Mouse (Mus musculus): ENCODE data around the gene Gm8127. TPM values are rescaled to one million over a fixed set of nuclear protein-coding genes. Genes with fewer than 3 reads are reported as not detected.
"Not testable (repeated sequence)": the region's sequence is repeated elsewhere in the genome, so short reads cannot be mapped to it uniquely, and the experiment has no call there.

Gm8127 gene
- polyA plus RNA-seq, 1 experiment from 2014 or later = not detected

GRCm38 (mm10) chr14:43274986-43275511 is 18.6 kb downstream of the Gm8127 start, which contains the start of gene Gm9732:
TSS of gene Gm9732 (plus strand) at chr14:43275036.
- not testable (repeated sequence) for H3K4me3 ChIP-seq (ENCODE audit: low read depth, low read length); H3K9ac ChIP-seq (ENCODE audit: low read length); H3K4me2 ChIP-seq (ENCODE audit: low read length); H3K27ac ChIP-seq (ENCODE audit: low read depth); H3K27me3 ChIP-seq (replicated peaks; ENCODE audit: control insufficient read depth, insufficient read depth, low read length); H3K36me3 ChIP-seq (ENCODE audit: control insufficient read depth, insufficient read depth, low read length); H3K9me3 ChIP-seq (ENCODE audit: control insufficient read depth, low read length); H3K4me1 ChIP-seq (replicated peaks; ENCODE audit: control insufficient read depth, insufficient read depth, low read length); DNase-seq (ENCODE audit: low spot score); ATAC-seq (replicated peaks; ENCODE audit: low FRiP score, low TSS enrichment, low read depth)
- 88% methylated on average over 8 of the region's 8 CpGs for WGBS

DNA sequence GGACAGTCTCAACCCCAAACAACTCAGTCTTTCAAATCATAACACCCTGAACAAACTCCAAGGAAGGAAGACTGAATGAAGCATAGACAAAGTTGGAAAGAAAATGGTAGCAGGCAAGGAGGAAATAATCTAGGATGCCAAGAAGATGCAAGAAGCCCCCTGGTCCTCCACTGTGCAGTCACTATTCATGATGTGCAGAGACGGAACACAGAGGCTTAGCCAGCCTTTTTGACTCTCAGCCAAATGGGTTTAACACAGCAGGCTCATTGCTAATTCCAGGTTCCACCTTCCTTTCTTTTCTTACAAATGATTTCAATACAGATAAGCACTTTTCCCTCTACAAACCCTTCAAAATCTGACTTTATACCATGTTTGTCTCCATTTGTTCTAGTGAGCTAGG is 20.5 kb downstream of the Gm8127 start:
- not testable (repeated sequence) for H3K9ac ChIP-seq (ENCODE audit: low read length); ATAC-seq (replicated peaks; ENCODE audit: low FRiP score, low TSS enrichment, low read depth); DNase-seq (ENCODE audit: low spot score); H3K9me3 ChIP-seq (ENCODE audit: control insufficient read depth, low read length); H3K4me1 ChIP-seq (replicated peaks; ENCODE audit: control insufficient read depth, insufficient read depth, low read length); H3K4me2 ChIP-seq (ENCODE audit: low read length); H3K4me3 ChIP-seq (ENCODE audit: low read depth, low read length); H3K36me3 ChIP-seq (ENCODE audit: control insufficient read depth, insufficient read depth, low read length); H3K27me3 ChIP-seq (replicated peaks; ENCODE audit: control insufficient read depth, insufficient read depth, low read length); H3K27ac ChIP-seq (ENCODE audit: low read depth)
- WGBS = 65% methylated on average over 1 of the region's 1 CpGs

- H3K4me2 ChIP-seq (ENCODE audit: low read length); H3K4me1 ChIP-seq (replicated peaks; ENCODE audit: control insufficient read depth, insufficient read depth, low read length); H3K27ac ChIP-seq (ENCODE audit: low read depth); H3K36me3 ChIP-seq (ENCODE audit: control insufficient read depth, insufficient read depth, low read length); H3K9ac ChIP-seq (ENCODE audit: low read length); DNase-seq (ENCODE audit: low spot score); H3K4me3 ChIP-seq (ENCODE audit: low read depth, low read length); H3K9me3 ChIP-seq (ENCODE audit: control insufficient read depth, low read length); ATAC-seq (replicated peaks; ENCODE audit: low FRiP score, low TSS enrichment, low read depth); H3K27me3 ChIP-seq (replicated peaks; ENCODE audit: control insufficient read depth, insufficient read depth, low read length): not testable (repeated sequence)
- 83% methylated on average over 3 of the region's 3 CpGs for WGBS
Observed at GRCm38 (mm10) chr14:43269211-43269610, 24.4 kb downstream of the Gm8127 start.

DNA sequence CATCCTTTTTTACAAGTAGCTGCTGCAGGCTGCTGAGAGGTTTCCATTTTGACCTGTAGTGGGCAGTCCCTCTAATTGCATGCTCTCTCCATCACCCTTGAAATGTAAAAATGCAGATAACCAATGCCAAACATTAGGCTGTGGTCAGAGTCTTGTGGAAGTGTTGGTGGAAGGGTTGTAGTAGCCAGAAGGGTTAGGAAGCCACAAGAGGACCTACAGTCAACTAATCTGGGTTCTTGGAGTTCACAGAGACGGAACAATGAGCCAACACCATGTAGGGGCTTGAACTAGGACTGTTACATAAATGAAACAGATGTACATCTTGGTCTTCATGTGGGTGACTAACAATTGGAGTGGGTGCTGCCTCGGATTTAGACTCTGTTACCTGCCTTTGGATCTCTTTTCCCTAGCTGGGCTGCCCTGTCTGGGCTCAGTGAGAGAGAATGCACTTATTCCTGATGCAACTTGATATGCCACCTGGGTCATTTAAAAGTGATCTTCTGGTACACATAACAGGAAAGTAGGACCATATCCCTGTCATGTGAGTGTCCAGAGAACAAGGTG is 25.0 kb downstream of the Gm8127 start:
- not testable (repeated sequence) for H3K27ac ChIP-seq (ENCODE audit: low read depth); H3K36me3 ChIP-seq (ENCODE audit: control insufficient read depth, insufficient read depth, low read length); H3K27me3 ChIP-seq (replicated peaks; ENCODE audit: control insufficient read depth, insufficient read depth, low read length); H3K4me3 ChIP-seq (ENCODE audit: low read depth, low read length); H3K4me2 ChIP-seq (ENCODE audit: low read length); H3K9ac ChIP-seq (ENCODE audit: low read length); ATAC-seq (replicated peaks; ENCODE audit: low FRiP score, low TSS enrichment, low read depth); H3K9me3 ChIP-seq (ENCODE audit: control insufficient read depth, low read length); H3K4me1 ChIP-seq (replicated peaks; ENCODE audit: control insufficient read depth, insufficient read depth, low read length); DNase-seq (ENCODE audit: low spot score)
- WGBS = 49% methylated on average over 2 of the region's 2 CpGs

GRCm38 (mm10) chr14:43263421-43263820 is 30.2 kb downstream of the Gm8127 start:
- not testable (repeated sequence) for DNase-seq (ENCODE audit: low spot score); H3K4me2 ChIP-seq (ENCODE audit: low read length); H3K27ac ChIP-seq (ENCODE audit: low read depth); H3K4me3 ChIP-seq (ENCODE audit: low read depth, low read length); ATAC-seq (replicated peaks; ENCODE audit: low FRiP score, low TSS enrichment, low read depth); H3K9ac ChIP-seq (ENCODE audit: low read length); H3K36me3 ChIP-seq (ENCODE audit: control insufficient read depth, insufficient read depth, low read length); H3K27me3 ChIP-seq (replicated peaks; ENCODE audit: control insufficient read depth, insufficient read depth, low read length); H3K4me1 ChIP-seq (replicated peaks; ENCODE audit: control insufficient read depth, insufficient read depth, low read length); H3K9me3 ChIP-seq (ENCODE audit: control insufficient read depth, low read length)
- 91% methylated on average over 3 of the region's 3 CpGs for WGBS

GRCm38 (mm10) chr14:43258349-43258748 is 35.3 kb downstream of the Gm8127 start, which contains the start of gene Gm8126:
TSS of gene Gm8126 (plus strand) at chr14:43258649.
- WGBS = 96% methylated on average over 2 of the region's 4 CpGs
- H3K27ac ChIP-seq (ENCODE audit: low read depth); H3K4me3 ChIP-seq (ENCODE audit: low read depth, low read length); H3K4me1 ChIP-seq (replicated peaks; ENCODE audit: control insufficient read depth, insufficient read depth, low read length); H3K9ac ChIP-seq (ENCODE audit: low read length); H3K4me2 ChIP-seq (ENCODE audit: low read length); DNase-seq (ENCODE audit: low spot score); ATAC-seq (replicated peaks; ENCODE audit: low FRiP score, low TSS enrichment, low read depth); H3K9me3 ChIP-seq (ENCODE audit: control insufficient read depth, low read length); H3K27me3 ChIP-seq (replicated peaks; ENCODE audit: control insufficient read depth, insufficient read depth, low read length); H3K36me3 ChIP-seq (ENCODE audit: control insufficient read depth, insufficient read depth, low read length): not testable (repeated sequence)

GRCm38 (mm10) chr14:43256511-43256910 is 37.1 kb downstream of the Gm8127 start:
- not testable (repeated sequence) for H3K4me1 ChIP-seq (replicated peaks; ENCODE audit: control insufficient read depth, insufficient read depth, low read length); H3K9ac ChIP-seq (ENCODE audit: low read length); DNase-seq (ENCODE audit: low spot score); H3K36me3 ChIP-seq (ENCODE audit: control insufficient read depth, insufficient read depth, low read length); H3K27me3 ChIP-seq (replicated peaks; ENCODE audit: control insufficient read depth, insufficient read depth, low read length); ATAC-seq (replicated peaks; ENCODE audit: low FRiP score, low TSS enrichment, low read depth); H3K4me3 ChIP-seq (ENCODE audit: low read depth, low read length); H3K4me2 ChIP-seq (ENCODE audit: low read length); H3K27ac ChIP-seq (ENCODE audit: low read depth); H3K9me3 ChIP-seq (ENCODE audit: control insufficient read depth, low read length)
- 87% methylated on average over 1 of the region's 1 CpGs for WGBS

- DNase-seq (ENCODE audit: low spot score); H3K27me3 ChIP-seq (replicated peaks; ENCODE audit: control insufficient read depth, insufficient read depth, low read length); H3K4me2 ChIP-seq (ENCODE audit: low read length); H3K36me3 ChIP-seq (ENCODE audit: control insufficient read depth, insufficient read depth, low read length); H3K4me3 ChIP-seq (ENCODE audit: low read depth, low read length); H3K9me3 ChIP-seq (ENCODE audit: control insufficient read depth, low read length); H3K9ac ChIP-seq (ENCODE audit: low read length); H3K4me1 ChIP-seq (replicated peaks; ENCODE audit: control insufficient read depth, insufficient read depth, low read length); ATAC-seq (replicated peaks; ENCODE audit: low FRiP score, low TSS enrichment, low read depth); H3K27ac ChIP-seq (ENCODE audit: low read depth): not testable (repeated sequence)
- WGBS = 39% methylated on average over 5 of the region's 6 CpGs
Observed at GRCm38 (mm10) chr14:43250549-43251253, 42.9 kb downstream of the Gm8127 start.

Measured in intestine, embryonic 14.5 days (tissue).